Mouse (Mus musculus) kidney, adult 2 months (tissue): ENCODE data around the gene Apol8.

Experiments
- CTCF ChIP-seq: fragments of 200-500 bp; conservative IDR thresholded peaks from 2 replicates; pipeline ENCODE4 v1.5.1; 2011; ENCODE audit warnings: low read depth, mild to moderate bottlenecking, control low read depth, low read length, moderate library complexity, mixed read lengths; ENCODE audit not compliant: insufficient read depth, insufficient read length
- POLR2A ChIP-seq: fragments of 200-500 bp; IDR thresholded peaks from one replicate; pipeline ENCODE4 v1.6.1; 2011; ENCODE audit warnings: low read depth, low read length, control low read depth

DNA sequence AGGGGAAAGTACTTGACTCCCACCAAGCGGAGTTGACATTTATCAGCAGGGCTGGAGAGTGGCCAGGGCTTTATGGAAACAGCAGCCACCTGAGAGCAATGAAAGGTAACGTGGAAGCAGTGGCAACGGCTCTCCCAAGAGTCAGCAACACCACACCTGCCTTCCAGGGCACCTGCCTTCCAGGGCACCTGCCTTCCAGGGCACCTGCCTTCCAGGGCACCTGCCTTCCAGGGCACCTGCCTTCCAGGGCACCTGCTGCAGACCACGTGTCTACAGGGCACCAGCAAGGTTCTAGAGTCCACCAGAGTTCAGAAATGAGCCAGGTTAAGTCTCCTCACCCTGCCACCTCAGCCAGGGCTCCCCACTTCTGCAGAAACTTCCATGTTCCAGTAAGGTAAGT is 36.3 kb upstream of the Apol8 start:
- no peak for TF ChIP-seq CTCF
- TF ChIP-seq POLR2A: no peak
